Mouse (Mus musculus): ENCODE measurements around the gene Rnf5. TPM values are rescaled to one million over a fixed set of nuclear protein-coding genes. Genes with fewer than 3 reads are reported as not detected.

Gene Rnf5
- total RNA-seq, 1 experiment from 2014 or later = 18.0 TPM

DNA sequence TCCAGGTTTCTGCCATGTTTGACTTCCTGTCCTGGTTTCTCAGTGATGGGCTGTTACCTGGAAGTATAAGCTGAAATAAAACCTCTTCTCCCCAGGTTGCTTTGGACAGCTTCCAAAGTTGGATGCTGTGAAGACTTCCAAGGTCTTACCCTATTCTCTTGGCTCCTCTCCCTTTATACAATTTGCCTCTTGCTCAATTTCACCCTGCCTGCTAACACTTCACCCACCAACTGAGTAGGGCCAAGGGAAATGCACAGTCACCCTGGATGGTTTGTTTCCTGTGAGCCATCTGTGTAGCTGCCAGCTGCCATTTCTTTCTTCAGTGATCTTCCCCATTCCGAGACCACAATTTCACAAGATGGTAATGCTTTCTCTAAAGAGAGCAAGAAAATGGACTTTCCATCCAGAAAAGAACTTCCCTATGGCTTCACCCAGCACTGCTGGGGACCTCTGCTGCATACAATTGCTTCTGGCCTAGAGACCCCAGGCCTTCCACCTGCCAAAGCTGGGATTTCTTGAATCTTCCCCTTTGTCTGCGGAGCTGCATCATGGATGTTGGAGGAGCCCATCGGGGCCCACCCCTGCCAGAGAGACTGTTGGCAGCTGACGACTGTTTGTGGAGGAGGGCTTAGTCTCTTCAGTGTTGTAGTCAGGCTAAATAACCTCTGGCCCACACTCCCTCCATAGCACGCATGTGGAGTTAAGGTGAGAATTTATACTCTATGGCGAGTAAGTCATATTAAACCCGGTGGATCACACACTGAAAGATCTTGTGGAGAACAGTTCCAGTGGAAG is 36.2 kb upstream of the Rnf5 start:
- peak; percentile 82 to 90 for ATAC-seq (replicated peaks in 1 of 2; ENCODE audit: insufficient read depth in 1 of 2, low FRiP score in 2 of 2, low TSS enrichment in 1 of 2, low read depth in 1 of 2, poor library complexity in 2 of 2, severe bottlenecking in 2 of 2)

DNA sequence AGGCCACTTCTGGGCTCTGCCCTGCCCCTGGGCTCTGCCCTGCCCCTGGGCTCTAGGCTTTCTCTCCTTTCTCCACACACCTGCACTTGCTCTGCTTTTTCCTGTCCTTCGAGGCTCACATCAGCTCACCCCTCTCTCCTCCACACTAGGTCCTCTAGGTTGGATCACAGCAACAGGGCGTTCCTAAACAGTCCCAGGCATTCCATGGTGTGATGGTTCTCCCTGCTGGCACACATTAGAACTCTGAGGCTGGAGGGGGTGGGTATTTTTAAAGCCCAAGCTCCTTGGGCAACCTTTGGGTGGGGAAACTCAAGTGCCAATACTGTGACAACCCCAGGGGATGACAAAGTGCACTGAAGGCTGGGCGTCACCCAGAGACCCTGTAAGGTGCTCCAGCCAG is 34.0 kb upstream of the Rnf5 start:
- no peak for ATAC-seq (replicated peaks in 1 of 2; ENCODE audit: insufficient read depth in 1 of 2, low FRiP score in 2 of 2, low TSS enrichment in 1 of 2, low read depth in 1 of 2, poor library complexity in 2 of 2, severe bottlenecking in 2 of 2)

DNA sequence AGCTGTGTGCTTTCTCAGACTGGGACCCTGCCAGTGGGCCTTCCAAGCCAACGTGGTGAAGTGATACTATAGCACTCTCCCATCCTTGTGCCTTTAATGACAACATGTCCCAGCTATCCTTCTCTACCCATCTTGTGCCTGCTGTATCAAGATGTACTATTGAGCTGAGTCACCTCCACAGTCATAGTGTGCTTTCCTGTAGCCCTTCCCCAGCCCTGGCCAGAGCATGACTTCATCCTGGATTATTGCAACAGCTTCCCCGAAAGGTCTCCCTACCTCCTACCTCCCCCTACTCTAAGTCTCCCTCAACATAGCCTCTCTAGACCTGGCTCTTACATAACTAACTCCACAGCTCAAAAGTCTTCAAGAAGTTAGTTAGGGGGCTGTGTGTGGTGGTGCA is 32.2 kb upstream of the Rnf5 start:
- no peak for ATAC-seq (replicated peaks in 1 of 2; ENCODE audit: insufficient read depth in 1 of 2, low FRiP score in 2 of 2, low TSS enrichment in 1 of 2, low read depth in 1 of 2, poor library complexity in 2 of 2, severe bottlenecking in 2 of 2)

DNA sequence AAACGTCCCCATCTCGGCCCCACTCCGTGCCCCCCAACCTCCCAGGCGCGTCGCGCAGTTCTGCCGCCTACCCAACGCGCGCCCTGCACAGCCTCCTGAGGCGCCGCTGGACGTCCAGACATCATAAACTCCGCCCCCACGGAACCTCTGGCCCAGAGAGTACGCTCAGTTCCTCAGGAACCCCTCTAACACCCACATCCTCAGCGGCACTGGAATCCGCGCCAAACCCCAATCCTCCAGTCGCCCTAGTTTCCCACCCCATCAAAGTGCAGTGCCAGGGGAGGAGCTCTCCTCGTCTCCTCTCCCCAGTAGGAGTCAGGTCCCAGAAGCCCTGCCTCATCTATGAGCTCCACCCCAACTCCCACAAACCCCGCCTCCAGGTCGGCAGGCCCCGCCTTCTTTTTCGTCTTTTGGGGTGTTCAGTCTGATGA is 28.8 kb upstream of the Rnf5 start:
- peak; percentile 87 for ATAC-seq (replicated peaks in 1 of 2; ENCODE audit: insufficient read depth in 1 of 2, low FRiP score in 2 of 2, low TSS enrichment in 1 of 2, low read depth in 1 of 2, poor library complexity in 2 of 2, severe bottlenecking in 2 of 2)

DNA sequence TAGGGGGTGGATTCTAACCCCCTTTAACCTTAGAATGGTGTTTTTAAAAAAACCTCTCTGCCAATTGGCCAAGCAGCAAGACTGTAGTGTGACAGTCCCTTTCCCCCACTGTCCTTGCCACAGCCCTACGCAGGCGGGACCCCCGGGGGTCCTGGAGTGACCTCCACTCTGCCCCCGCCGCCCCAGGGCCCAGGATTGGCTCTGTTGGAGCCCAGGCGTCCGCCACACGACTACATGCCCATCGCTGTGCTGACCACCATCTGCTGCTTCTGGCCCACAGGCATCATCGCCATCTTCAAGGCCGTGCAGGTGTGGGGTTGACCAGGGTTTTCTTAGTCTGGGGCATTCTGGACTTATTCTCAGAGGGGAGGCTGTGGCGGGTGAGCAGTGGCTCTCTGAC is 28.2 kb upstream of the Rnf5 start:
- no peak for ATAC-seq (replicated peaks in 1 of 2; ENCODE audit: insufficient read depth in 1 of 2, low FRiP score in 2 of 2, low TSS enrichment in 1 of 2, low read depth in 1 of 2, poor library complexity in 2 of 2, severe bottlenecking in 2 of 2)

DNA sequence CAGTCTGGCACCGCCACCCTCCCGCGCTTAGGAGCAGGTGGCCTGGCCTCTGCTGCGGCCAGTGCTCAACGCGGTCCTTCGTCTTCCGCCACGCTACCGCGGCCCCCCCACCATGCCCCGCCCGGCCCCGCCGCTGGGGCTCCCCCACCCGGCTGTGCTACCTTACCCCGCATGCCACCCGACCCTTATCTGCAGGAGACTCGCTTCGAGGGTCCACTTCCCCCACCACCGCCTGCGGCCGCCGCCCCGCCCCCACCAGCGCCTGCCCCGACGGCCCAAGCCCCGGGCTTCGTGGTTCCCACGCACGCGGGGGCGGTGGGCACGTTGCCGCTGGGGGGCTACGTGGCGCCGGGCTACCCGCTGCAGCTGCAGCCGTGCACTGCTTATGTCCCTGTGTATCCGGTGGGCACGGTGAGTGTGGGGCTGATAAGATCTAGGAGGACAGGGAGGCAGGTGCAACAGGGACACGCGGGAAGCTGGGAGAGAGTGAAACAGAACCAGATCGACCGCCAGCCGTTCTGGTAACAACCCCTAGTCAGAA is 27.3 kb upstream of the Rnf5 start:
- ATAC-seq (replicated peaks in 1 of 2; ENCODE audit: insufficient read depth in 1 of 2, low FRiP score in 2 of 2, low TSS enrichment in 1 of 2, low read depth in 1 of 2, poor library complexity in 2 of 2, severe bottlenecking in 2 of 2) = no peak

DNA sequence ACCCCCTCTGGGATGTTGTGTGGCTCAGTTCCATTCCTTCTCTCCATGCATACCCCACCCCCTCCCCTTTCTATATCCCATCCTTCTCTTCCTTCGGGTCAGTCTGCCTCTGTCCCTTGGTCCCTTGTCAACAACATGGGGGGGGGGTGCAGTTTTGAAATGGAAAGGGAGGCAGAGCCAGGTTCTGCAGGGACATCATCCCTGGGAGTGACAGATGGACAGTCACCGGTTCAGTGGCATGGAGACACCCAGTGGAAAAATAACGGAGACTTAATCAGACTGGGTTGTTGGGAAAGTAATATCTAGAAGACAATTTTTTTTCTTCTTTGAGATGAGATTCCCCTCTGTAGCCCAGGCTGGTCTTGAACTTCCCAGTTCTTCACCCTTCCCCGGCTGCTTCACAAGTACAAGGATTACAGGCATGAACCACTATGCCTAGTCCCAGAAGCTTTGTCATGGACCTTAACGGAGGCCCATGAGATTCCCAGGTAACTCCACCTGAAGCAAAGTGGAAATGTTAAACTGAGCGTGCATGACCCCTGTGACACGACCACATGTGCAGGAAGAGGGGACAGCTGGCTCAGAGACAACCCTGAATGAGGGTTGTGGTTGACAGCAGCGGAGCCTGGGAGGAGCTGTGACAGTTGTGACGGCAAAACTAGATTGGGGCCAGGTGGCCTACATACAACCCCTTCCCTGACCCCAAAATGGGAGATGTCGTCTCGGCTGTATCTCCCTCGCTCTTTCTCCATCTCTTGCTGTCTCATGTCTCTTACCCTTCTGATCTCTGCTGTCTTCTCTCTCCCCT is 26.5 kb upstream of the Rnf5 start:
- ATAC-seq (replicated peaks in 1 of 2; ENCODE audit: insufficient read depth in 1 of 2, low FRiP score in 2 of 2, low TSS enrichment in 1 of 2, low read depth in 1 of 2, poor library complexity in 2 of 2, severe bottlenecking in 2 of 2) = no peak

DNA sequence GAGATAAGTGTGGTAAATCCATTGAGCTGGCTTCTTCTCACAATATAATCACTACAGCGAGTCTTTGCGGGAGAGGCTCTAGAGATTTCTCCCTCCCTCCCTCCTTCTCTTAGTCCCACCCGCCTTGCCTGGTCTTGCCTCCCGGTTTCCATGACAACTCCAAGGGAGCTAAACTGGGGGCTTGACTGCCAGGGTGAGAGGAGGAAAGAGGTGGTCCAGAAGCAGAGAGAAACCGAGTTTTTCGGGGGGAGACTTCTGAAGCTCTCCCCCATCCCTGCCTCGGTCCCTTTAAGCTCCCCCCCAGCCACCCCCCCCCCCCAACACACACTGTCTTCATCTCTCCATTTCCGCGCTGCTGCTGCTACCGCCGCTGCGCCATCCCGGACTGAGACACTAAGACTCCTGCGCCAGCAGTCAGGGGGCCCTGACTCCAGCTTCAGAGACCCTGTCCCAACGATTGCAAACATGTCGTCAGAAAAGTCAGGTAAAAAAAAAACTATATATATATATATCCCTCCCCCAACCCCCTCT is 25.8 kb upstream of the Rnf5 start, which contains the start of gene Prrt1:
Gene Prrt1 (plus strand): TSS at position 313 of the 531 bp plus-strand sequence.
- no peak for ATAC-seq (replicated peaks in 1 of 2; ENCODE audit: insufficient read depth in 1 of 2, low FRiP score in 2 of 2, low TSS enrichment in 1 of 2, low read depth in 1 of 2, poor library complexity in 2 of 2, severe bottlenecking in 2 of 2)

DNA sequence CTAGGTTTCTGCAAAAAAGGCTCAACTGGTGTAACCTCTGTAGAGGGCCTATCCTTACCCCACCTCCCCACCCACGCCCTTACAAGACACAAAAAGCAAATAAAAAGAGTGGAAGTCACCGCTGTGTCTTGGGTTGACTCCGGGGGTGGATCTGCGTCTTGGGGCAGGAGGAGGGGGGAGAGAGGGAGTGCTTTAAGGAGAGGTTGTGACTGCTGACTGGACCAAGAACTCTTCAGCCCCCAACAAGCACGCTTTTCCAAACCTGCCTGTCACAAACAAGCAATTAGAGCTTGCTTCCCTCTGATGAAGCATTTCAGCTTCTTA is 25.1 kb upstream of the Rnf5 start:
- no peak for ATAC-seq (replicated peaks in 1 of 2; ENCODE audit: insufficient read depth in 1 of 2, low FRiP score in 2 of 2, low TSS enrichment in 1 of 2, low read depth in 1 of 2, poor library complexity in 2 of 2, severe bottlenecking in 2 of 2)

DNA sequence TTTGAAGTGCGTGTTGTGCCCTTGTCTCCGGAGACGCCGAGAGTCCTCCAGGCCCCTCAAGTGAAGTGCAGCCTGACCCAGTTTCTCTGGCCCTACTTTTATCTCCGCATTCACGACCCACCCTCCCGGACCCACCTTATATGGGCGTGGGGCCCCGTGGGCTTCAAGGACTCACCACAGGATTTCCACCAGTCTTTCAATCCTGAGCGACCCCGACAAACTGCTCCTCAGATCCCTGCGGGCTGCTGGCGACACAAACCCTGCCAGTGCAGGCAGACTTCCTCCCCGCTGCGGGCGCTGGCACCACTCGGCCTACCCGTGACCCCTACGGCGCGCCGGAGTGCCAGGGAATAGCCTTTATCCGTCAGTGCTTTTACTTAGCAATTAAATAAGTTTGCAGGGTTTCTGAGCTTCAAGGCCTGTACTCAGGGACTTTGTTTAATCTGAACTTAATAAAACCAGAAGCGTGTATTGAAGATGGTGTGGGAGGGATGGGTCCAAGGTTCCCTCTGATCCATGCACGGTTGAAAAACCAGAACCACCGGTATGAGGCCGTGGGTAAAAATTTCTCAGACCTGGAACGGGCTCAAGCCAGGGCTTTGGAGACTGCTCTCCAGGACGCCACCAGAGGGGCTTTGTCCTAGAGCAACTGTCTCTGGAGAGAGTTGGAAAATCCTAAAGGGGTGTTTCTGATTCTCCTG is 24.6 kb upstream of the Rnf5 start, which contains the start of gene Ppt2:
Gene Ppt2 (minus strand): TSS at position 568 of the 701 bp plus-strand sequence.
- ATAC-seq (replicated peaks in 1 of 2; ENCODE audit: insufficient read depth in 1 of 2, low FRiP score in 2 of 2, low TSS enrichment in 1 of 2, low read depth in 1 of 2, poor library complexity in 2 of 2, severe bottlenecking in 2 of 2) = 0 out of 4 replicates have a peak, but pooled peaks of 1 of the 2 experiments have one; percentile 2

DNA sequence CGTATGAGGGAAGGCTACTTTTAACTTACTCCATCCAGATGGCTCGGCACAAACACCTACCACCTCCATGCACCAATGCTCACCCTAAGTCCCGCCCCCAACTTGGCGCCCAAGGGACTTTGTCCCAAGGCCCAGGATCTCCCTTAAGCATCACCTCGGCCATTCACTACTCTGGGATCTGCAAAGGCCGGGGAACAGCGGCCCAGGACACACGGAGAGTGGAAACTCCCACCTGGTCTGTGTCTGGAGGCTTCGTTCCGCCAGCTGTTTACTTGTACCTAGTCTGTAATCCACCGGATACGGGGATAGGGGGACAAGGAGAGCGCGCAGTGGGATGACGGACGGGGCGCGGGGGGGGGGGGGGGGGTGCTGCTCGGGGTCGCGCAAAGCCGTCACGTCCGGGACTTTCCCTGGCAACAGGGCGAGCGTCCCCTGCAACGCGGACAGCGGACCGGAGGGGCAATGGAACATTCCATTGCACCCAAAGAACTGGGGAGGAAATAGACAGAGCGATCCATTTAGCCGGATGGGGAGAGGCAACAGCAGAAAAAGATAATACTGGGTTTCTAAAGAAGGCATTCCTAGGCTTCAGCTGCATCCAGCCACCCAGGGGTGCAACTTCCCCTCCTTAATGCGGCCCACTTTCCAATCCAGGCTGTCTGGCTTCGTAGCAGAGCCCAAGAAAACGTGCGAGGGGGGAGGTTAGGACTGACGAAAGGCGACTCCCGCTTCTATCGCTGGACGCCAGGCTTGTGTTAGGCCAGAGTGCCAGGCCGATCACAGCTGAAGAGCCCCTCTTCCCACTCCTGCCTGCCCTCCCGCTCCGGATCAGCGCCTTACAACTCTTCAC is 23.8 kb upstream of the Rnf5 start:
- ATAC-seq (replicated peaks in 1 of 2; ENCODE audit: insufficient read depth in 1 of 2, low FRiP score in 2 of 2, low TSS enrichment in 1 of 2, low read depth in 1 of 2, poor library complexity in 2 of 2, severe bottlenecking in 2 of 2) = peak; percentile 42 to 57

DNA sequence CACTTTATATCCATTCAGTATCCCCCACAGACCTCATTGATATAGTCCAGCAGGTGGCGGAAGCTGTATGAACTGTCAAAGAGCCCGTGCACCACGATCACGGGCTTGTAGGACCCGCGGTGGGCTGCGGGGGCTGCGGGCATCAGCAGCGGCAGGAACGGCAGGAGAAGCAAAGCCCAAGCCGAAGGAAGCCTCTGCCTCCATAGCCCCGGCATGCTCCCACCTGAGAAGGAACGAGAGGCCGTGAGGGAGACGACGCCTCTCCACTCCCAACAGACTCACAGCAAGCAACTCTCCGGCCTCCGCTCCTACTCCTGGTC is 23.2 kb upstream of the Rnf5 start:
- peak; percentile 18 to 22; a peak in 3 of 4 replicates for ATAC-seq (replicated peaks in 1 of 2; ENCODE audit: insufficient read depth in 1 of 2, low FRiP score in 2 of 2, low TSS enrichment in 1 of 2, low read depth in 1 of 2, poor library complexity in 2 of 2, severe bottlenecking in 2 of 2)

DNA sequence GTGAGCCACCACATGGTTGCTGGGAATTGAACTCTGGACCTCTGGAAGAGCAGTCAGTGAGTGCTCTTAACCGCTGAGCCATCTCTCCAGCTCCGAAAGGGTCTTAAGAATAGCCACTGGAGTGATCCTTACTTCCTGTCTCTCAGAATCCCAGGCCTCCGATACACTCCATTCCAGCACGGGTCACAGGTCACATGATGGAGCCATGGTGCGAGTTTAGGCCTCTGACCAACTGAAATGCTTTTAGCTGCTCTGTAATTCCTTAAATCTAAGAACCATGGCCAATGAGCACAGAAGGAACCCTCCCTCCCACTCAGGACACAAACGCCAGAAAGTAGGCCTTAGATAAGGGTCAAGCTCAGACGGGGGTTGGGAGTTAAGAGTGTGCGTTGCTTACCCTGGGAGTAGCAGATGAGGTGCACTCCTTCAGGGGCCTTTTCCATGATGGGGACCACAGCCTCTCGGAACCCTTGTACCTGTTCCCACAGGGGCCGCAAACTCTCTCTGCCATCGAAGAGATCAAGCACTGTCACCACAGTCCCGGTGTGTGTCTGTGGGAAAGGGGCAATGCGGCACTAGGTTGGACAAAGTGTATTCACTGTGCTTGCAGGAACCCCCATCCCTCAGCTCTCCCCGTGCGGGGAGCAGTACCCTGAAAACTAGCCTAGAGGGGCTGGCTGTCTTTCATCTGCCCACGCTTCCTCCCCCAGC is 22.7 kb upstream of the Rnf5 start:
- no peak for ATAC-seq (replicated peaks in 1 of 2; ENCODE audit: insufficient read depth in 1 of 2, low FRiP score in 2 of 2, low TSS enrichment in 1 of 2, low read depth in 1 of 2, poor library complexity in 2 of 2, severe bottlenecking in 2 of 2)

DNA sequence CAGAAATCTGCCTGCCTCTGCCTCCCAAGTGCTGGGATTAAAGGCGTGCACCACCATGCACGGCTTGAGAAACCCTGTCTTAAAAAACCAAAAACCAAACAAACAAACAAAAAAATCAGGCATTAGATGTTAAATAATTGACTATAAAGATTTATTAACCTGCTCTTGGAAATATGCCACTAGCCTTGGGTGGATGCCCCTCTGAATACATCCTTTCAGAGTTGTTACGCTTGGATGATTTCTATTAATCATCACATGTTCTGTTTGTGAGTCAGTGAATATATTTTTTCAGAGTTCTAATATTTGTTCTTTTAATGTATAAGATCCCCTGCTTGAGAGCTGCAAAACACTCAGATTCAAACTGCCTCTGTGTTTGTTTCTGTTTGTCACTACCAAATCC is 21.5 kb upstream of the Rnf5 start:
- no peak for ATAC-seq (replicated peaks in 1 of 2; ENCODE audit: insufficient read depth in 1 of 2, low FRiP score in 2 of 2, low TSS enrichment in 1 of 2, low read depth in 1 of 2, poor library complexity in 2 of 2, severe bottlenecking in 2 of 2)

DNA sequence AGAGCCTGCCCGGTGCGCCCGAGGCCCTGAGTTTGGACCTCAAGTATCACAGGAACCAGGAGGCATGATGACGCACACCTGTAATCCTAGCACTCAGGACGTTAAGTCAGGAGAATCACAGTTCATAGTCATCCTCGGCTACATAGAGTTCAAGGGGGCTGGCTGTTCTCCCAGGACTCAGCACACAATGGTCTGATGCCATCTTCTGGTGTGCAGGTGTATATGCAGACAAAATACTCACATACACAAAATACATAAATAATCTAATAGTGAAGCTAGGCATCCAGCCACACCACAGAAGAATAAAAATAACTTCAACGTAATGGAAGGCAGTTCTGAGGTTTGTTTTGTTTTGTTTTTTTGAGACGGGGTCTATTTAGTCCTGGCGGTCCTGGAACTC is 19.7 kb upstream of the Rnf5 start:
- ATAC-seq (replicated peaks in 1 of 2; ENCODE audit: insufficient read depth in 1 of 2, low FRiP score in 2 of 2, low TSS enrichment in 1 of 2, low read depth in 1 of 2, poor library complexity in 2 of 2, severe bottlenecking in 2 of 2) = no peak

DNA sequence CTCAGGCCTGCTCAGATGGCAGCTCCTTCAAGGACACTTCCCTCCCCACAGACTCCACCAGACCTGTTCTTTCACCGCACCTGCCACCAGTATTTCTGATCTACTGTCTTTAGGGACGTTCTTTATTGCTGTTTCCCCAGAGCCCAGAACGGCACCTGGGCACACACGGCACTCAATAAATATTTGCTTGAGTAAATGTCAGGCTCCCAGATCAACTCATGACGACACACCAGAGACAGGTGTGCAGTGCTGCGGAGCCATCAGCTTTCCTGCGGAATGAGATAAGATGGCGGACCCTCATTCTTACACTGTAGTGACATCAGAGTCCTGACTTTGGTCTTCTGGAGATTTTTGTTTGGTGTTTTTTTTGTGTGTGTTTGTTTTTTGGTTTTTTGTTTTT is 17.5 kb upstream of the Rnf5 start:
- no peak for ATAC-seq (replicated peaks in 1 of 2; ENCODE audit: insufficient read depth in 1 of 2, low FRiP score in 2 of 2, low TSS enrichment in 1 of 2, low read depth in 1 of 2, poor library complexity in 2 of 2, severe bottlenecking in 2 of 2)

Data from hematopoietic stem cell, adult 5-6 weeks (primary cell).